8 mouse cellular contexts compared by ENCODE assay signal in genomic region chr12:40221611-40222010, GRCm38 (mm10). TPM values are rescaled to one million over a fixed set of nuclear protein-coding genes. Genes with fewer than 3 reads are reported as not detected.
DNase-seq lines count a peak whose midpoint lies in the region; ATAC-seq and TF ChIP-seq lines count a peak whose summit lies in the region.

No protein-coding gene starts in this region.

- H3K4me2 ChIP-seq in CH12.LX (ENCODE audit: insufficient read depth, low read depth, poor library complexity, severe bottlenecking) = peak overlapping the region; percentile 47; the same call in 1 of the 2 replicates
- H3K4me2 ChIP-seq in forebrain, postnatal 0 days (ENCODE audit: low read depth) = peak overlapping the region; percentile 76
- H3K4me2 ChIP-seq in liver, postnatal 0 days (ENCODE audit: low read depth, low read length) = peak overlapping the region; percentile 76

- H3K36me3 ChIP-seq in heart, adult 2 months (ENCODE audit: control insufficient read depth, insufficient read depth, low read length) = peaks cover 14% of the 10 kb centered on the region
- H3K36me3 ChIP-seq in CH12.LX (replicated peaks in 1 of 2; ENCODE audit: control insufficient read depth in 1 of 2, insufficient read depth in 1 of 2, low read length in 1 of 2) = peaks cover 8 to 21% of the 10 kb centered on the region in 2 experiments
- H3K36me3 ChIP-seq in forebrain, postnatal 0 days (ENCODE audit: insufficient read depth) = no peaks in the 10 kb centered on the region
- H3K36me3 ChIP-seq in liver, postnatal 0 days (replicated peaks; ENCODE audit: insufficient read depth, low read length) = peaks cover under 1% of the 10 kb centered on the region

- intact Hi-C loops in heart, adult 2 months (cut with DNase I) = loop anchor here (2.0 to 5.0 kb wide), 3 partner anchors 19 to 806 kb away; partner anchors contain the start of genes Dock4 and Zfp277

- H3K4me1 ChIP-seq in heart, adult 2 months (ENCODE audit: control insufficient read depth, insufficient read depth, low read length) = peaks cover 5% of the 10 kb centered on the region; the same call in 1 of the 2 replicates
- H3K4me1 ChIP-seq in CH12.LX (ENCODE audit: control insufficient read depth in 1 of 2, insufficient read depth in 2 of 2) = peaks cover 7 to 26% of the 10 kb centered on the region in 2 experiments; a peak in 2 of 4 replicates
- H3K4me1 ChIP-seq in forebrain, postnatal 0 days (ENCODE audit: insufficient read depth) = peaks cover 19% of the 10 kb centered on the region
- peaks cover 20% of the 10 kb centered on the region for H3K4me1 ChIP-seq in liver, postnatal 0 days (ENCODE audit: insufficient read depth)

- 0 out of 2 replicates have a peak, but pooled peaks have one; percentile 4 for TF ChIP-seq CTCF in heart, adult 2 months (IDR thresholded peaks at IDR 0.05)
- no peak for TF ChIP-seq CTCF in CH12.LX (conservative IDR thresholded peaks at IDR 0.05 in 1 of 2, IDR thresholded peaks at IDR 0.05 in 1 of 2; ENCODE audit: low read depth in 2 of 2, low read length in 2 of 2)
- TF ChIP-seq CTCF in forebrain, postnatal 0 days (IDR thresholded peaks at IDR 0.05; ENCODE audit: low read depth) = no peak
- TF ChIP-seq CTCF in liver, postnatal 0 days (IDR thresholded peaks at IDR 0.05; ENCODE audit: low read depth) = no peak

- H3K4me3 ChIP-seq in heart, adult 2 months = peak overlapping the region; percentile 90
- H3K4me3 ChIP-seq in CH12.LX (replicated peaks in 1 of 3; ENCODE audit: low read depth in 2 of 3, low read length in 2 of 3, poor library complexity in 1 of 3) = peak overlapping the region; percentile 62 to 95 (median 93)
- peak overlapping the region; percentile 100 for H3K4me3 ChIP-seq in forebrain, postnatal 0 days (ENCODE audit: low read depth, low read length)
- H3K4me3 ChIP-seq in liver, postnatal 0 days (ENCODE audit: low read depth, low read length) = peak overlapping the region; percentile 96

- dilution Hi-C loops in CH12.LX (cut with MboI; ENCODE audit: extremely low pct_ligation_motif_present, extremely low pct_unique_long_range_greater_than_20kb, low sequenced_read_pairs) = no loop called here

- peak overlapping the region; percentile 87; the same call in 1 of the 2 replicates for H3K9ac ChIP-seq in heart, adult 2 months (ENCODE audit: low read depth, low read length)
- H3K9ac ChIP-seq in CH12.LX (ENCODE audit: insufficient read depth, low read depth) = peak overlapping the region; percentile 84
- peak overlapping the region; percentile 84 for H3K9ac ChIP-seq in forebrain, postnatal 0 days
- peak overlapping the region; percentile 95 for H3K9ac ChIP-seq in liver, postnatal 0 days (replicated peaks)

- H3K27me3 ChIP-seq in heart, adult 2 months (ENCODE audit: control insufficient read depth, insufficient read depth, low read length) = no peaks in the 10 kb centered on the region
- no peaks in the 10 kb centered on the region for H3K27me3 ChIP-seq in CH12.LX (replicated peaks)
- H3K27me3 ChIP-seq in forebrain, postnatal 0 days (ENCODE audit: insufficient read depth, low read length) = no peaks in the 10 kb centered on the region
- no peaks in the 10 kb centered on the region for H3K27me3 ChIP-seq in liver, postnatal 0 days (ENCODE audit: insufficient read depth, low read length)

- H3K27ac ChIP-seq in heart, adult 2 months = peak overlapping the region; percentile 93
- no peak overlapping the region for H3K27ac ChIP-seq in CH12.LX (ENCODE audit: insufficient read depth, low read depth)
- no peak overlapping the region for H3K27ac ChIP-seq in forebrain, postnatal 0 days (ENCODE audit: low read depth, low read length)
- H3K27ac ChIP-seq in liver, postnatal 0 days (ENCODE audit: low read depth) = peak overlapping the region; percentile 99; the same call in 1 of the 2 replicates

- H3K9me3 ChIP-seq in CH12.LX (replicated peaks; ENCODE audit: low read length) = no peaks in the 10 kb centered on the region
- no peaks in the 10 kb centered on the region for H3K9me3 ChIP-seq in forebrain, postnatal 0 days (ENCODE audit: low read length)
- no peaks in the 10 kb centered on the region for H3K9me3 ChIP-seq in liver, postnatal 0 days (ENCODE audit: low read length)

- in situ Hi-C loops in CH12.LX (cut with MboI; ENCODE audit: low pct_ligation_motif_present, low pct_unique_long_range_greater_than_20kb, low sequenced_read_pairs) = no loop called here

- no peak for ATAC-seq in forebrain, postnatal 0 days
- ATAC-seq in liver, postnatal 0 days = no peak
- ATAC-seq in cerebellum, adult (ENCODE audit: insufficient number of reproducible peaks, low FRiP score, low TSS enrichment) = no peak

- TF ChIP-seq POLR2A in heart, adult 2 months (IDR thresholded peaks at IDR 0.05; ENCODE audit: insufficient read depth, low read depth, low read length) = no peak
- no peak for TF ChIP-seq POLR2A in CH12.LX (IDR thresholded peaks at IDR 0.05; ENCODE audit: low read depth, low read length)

- H3K79me2 ChIP-seq in heart, adult 2 months (replicated peaks; ENCODE audit: control insufficient read depth, insufficient read depth, low read length) = peaks cover 2% of the 10 kb centered on the region
- peaks cover 47% of the 10 kb centered on the region for H3K79me2 ChIP-seq in CH12.LX (replicated peaks; ENCODE audit: control insufficient read depth, extremely low read depth, insufficient read depth, poor library complexity, severe bottlenecking)

- no peak for TF ChIP-seq EP300 in heart, adult 2 months (IDR thresholded peaks at IDR 0.05; ENCODE audit: insufficient read depth, low read depth, low read length)
- TF ChIP-seq EP300 in CH12.LX (IDR thresholded peaks at IDR 0.05; ENCODE audit: low read length) = no peak
- no peak for TF ChIP-seq EP300 in liver, postnatal 0 days (IDR thresholded peaks at IDR 0.05; ENCODE audit: low read depth)

- no peak for DNase-seq in heart, adult 2 months
- DNase-seq in heart, postnatal 4 days = no peak
- DNase-seq in CH12.LX (ENCODE audit: extremely low read depth) = no peak
- DNase-seq in forebrain, postnatal 0 days = no peak
- no peak for DNase-seq in liver, postnatal 0 days
- DNase-seq in adrenal gland, postnatal 4 days (ENCODE audit: low spot score in 2 of 2) = no peak
- no peak for DNase-seq in frontal cortex, adult 2 months (ENCODE audit: extremely low spot score in 1 of 2, low spot score in 1 of 2)

- no peak for TF ChIP-seq RAD21 in CH12.LX (IDR thresholded peaks at IDR 0.05; ENCODE audit: low read depth, low read length)

- WGBS in heart, adult 2 months = 3% methylated on average over 5 of the region's 5 CpGs
- 14% methylated on average over 5 of the region's 5 CpGs for WGBS in forebrain, postnatal 0 days
- 10% methylated on average over 5 of the region's 5 CpGs for WGBS in liver, postnatal 0 days (ENCODE audit: insufficient replicate concordance)

TF ChIP-seq in CH12.LX, 34 proteins besides CTCF, POLR2A, EP300 and RAD21:
- TF ChIP-seq TCF12 (IDR thresholded peaks at IDR 0.05; ENCODE audit: low read depth, low read length) = no peak
- no peak for TF ChIP-seq TBP (conservative IDR thresholded peaks at IDR 0.05; ENCODE audit: low read depth, low read length)
- TF ChIP-seq MAX (IDR thresholded peaks at IDR 0.05; ENCODE audit: low read length) = no peak
- no peak for TF ChIP-seq ZC3H11A (IDR thresholded peaks at IDR 0.05; ENCODE audit: low read depth, low read length)
- TF ChIP-seq POLR2AphosphoS2 (IDR thresholded peaks at IDR 0.05; ENCODE audit: low read depth, low read length) = no peak

RNA-seq across cellular contexts. Expression of gene Lsmem1, which starts 22.3 kb away (rescaled TPM):
- total RNA-seq in heart, adult 2 months (2021) = 10 to 100 TPM; 43.2 to 45.4 TPM
- 22.2 and 39.4 TPM in 2 replicates for polyA plus RNA-seq in heart, adult 2 months (2012; rRNA removed)
- 10 to 100 TPM; 23.4 to 23.6 TPM for total RNA-seq in heart, postnatal 4 days (2021)
- not detected in 2 replicates for total RNA-seq in CH12.LX (2012; rRNA removed)
- not detected in 2 replicates for total RNA-seq in CH12.LX (2014; rRNA removed)
- polyA plus RNA-seq in CH12.LX (2012; ENCODE audit: insufficient read length, low read depth) = not detected in 2 replicates
- 0.14 and 0.23 TPM in 2 replicates for total RNA-seq in forebrain, postnatal 0 days (2014; rRNA removed)
- polyA plus RNA-seq in forebrain, postnatal 0 days (2015; fragmentation: Nextera tagmentation; extraction: Ambion mirVana) = 0.27 and 0.33 TPM in 2 replicates
- 0.24 TPM in 1 of 2 replicates, not detected in the other for polyA plus RNA-seq in liver, postnatal 0 days (2015; fragmentation: Nextera tagmentation; extraction: Ambion mirVana)
- 1 to 10 TPM in 1 of 2 experiments, under 1 TPM in 1; 0.53 to 1.0 TPM for total RNA-seq in adrenal gland, postnatal 4 days (2021)
- 2.1 TPM in 2 replicates for polyA plus RNA-seq in frontal cortex, adult 2 months (2012; rRNA removed)

RNA-seq across cellular contexts. Expression of gene Ifrd1, which starts 26.7 kb away (rescaled TPM):
- total RNA-seq in heart, adult 2 months (2021) = 10 to 100 TPM; 85.1 to 87.6 TPM
- polyA plus RNA-seq in heart, adult 2 months (2012; rRNA removed) = 14.1 and 34.8 TPM in 2 replicates
- total RNA-seq in heart, postnatal 4 days (2021) = 100 to 1,000 TPM; 172 to 203 TPM
- total RNA-seq in CH12.LX (2012; rRNA removed) (98.2 and 105 TPM in 2 replicates), CH12.LX (2014; rRNA removed) (427 and 506 TPM in 2 replicates)
- polyA plus RNA-seq in CH12.LX (2012; ENCODE audit: insufficient read length, low read depth) = 258 and 269 TPM in 2 replicates
- 71.3 and 87.9 TPM in 2 replicates for total RNA-seq in forebrain, postnatal 0 days (2014; rRNA removed)
- polyA plus RNA-seq in forebrain, postnatal 0 days (2015; fragmentation: Nextera tagmentation; extraction: Ambion mirVana) = 156 TPM in 2 replicates
- 47.1 and 50.4 TPM in 2 replicates for polyA plus RNA-seq in liver, postnatal 0 days (2015; fragmentation: Nextera tagmentation; extraction: Ambion mirVana)
- total RNA-seq in adrenal gland, postnatal 4 days (2021) = 100 to 1,000 TPM; 169 to 176 TPM
- polyA plus RNA-seq in frontal cortex, adult 2 months (2012; rRNA removed) = 50.8 and 72.4 TPM in 2 replicates

Comparison
In these comparisons a context has a peak if more than half of its experiments do, and no peak if none do; other contexts are left out.
1. H3K27ac ChIP-seq: peak in heart, adult 2 months (single experiment) and liver, postnatal 0 days (single experiment); none in CH12.LX (single experiment) and forebrain, postnatal 0 days (single experiment).
2. RNA of gene Lsmem1, which starts 22.3 kb away (total RNA-seq): 43.2 to 45.4 TPM in heart, adult 2 months and 23.4 to 23.6 TPM in heart, postnatal 4 days; 0.53 to 1.0 TPM in adrenal gland, postnatal 4 days, 0.14 to 0.23 TPM in forebrain, postnatal 0 days and not detected in CH12.LX; every median in the first group is over 10 times any median in the second.
3. Peak in every context shown above with its lines, with median percentiles within 50 percentile points of each other: H3K4me3 ChIP-seq, H3K9ac ChIP-seq and H3K4me2 ChIP-seq.